Mouse (Mus musculus): Measurements from ENCODE around the gene Lsp1. TPM values are rescaled to one million over a fixed set of nuclear protein-coding genes. Genes with fewer than 3 reads are reported as not detected.

Gene Lsp1
- polyA plus RNA-seq, 1 experiment from 2014 or later, result 139 TPM

DNA sequence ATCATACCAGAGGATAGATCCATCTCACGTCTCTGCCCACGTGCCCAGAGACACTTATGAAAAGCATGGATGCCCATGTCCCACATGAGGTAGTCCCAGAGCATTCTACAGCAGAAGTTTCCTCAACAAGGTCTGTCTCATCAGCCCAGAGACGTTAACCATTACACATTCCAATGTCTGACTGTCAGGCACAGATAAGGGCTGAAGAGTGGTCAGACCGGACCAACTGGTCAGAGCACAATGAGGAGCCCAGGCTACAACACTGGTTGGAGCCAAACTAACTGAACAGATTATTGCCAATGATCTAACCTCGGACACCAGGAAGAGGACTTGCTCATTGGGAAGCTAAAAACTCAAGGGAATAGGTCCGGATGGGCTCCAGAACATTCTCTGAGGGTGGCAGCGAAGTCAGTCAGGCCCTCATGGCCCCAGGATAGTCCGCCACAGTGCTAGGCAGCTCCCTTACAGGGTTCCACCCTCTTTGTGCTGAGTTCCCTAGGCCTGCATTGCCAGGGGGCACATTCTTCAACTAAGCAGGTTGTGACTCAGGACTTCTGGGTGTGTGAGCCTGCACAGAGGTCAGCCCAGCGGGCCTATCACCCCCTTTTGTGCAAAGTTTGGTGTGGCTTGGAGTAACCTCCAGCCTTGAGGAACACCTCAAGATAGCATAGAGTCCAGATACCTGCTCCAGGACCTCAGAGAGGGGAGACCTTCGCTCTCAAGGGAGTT, 26.3 kb upstream of the Lsp1 start, which contains the start of gene Syt8:
TSS of gene Syt8 (plus strand) at position 714 of the 729 bp plus-strand sequence.
- Histone ChIP-seq H3K4me1 (peaks cover 40% of the 10 kb centered on the region), H3K4me2 (no peak within 1 kb of the TSS), H3K9ac (no peak within 1 kb of the TSS), H3K27ac (peak within 1 kb of the TSS; percentile 57), H3K4me3 (replicated peaks) (no peak within 1 kb of the TSS), H3K27me3 (no peaks in the 10 kb centered on the region), H3K36me3 (no peaks in the 10 kb centered on the region), H3K9me3 (replicated peaks) (no peaks in the 10 kb centered on the region)
- WGBS, result 82% methylated on average over 10 of the region's 10 CpGs
- no peak for ATAC-seq (replicated peaks; ENCODE audit: low FRiP score)

DNA sequence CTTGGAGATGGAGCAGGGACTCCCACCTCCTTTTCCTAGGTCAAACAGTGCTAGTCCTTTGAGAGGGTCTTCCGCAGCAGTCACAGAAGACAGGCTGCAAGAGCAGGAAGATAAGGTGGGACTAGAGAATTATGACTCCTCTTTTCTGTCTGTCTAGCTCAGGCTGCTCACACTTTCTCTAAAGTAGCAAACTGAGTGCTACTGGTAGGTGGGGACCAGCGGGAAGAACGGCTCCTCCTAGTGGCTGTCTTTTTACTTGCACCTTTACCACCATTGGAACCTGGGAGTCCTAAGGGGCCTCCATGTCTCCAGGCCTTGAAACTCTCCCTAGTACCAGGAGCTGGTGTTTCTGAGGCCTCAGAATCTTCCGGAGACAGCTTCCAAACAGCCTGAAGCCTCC, 25.1 kb upstream of the Lsp1 start:
- Histone ChIP-seq H3K36me3 (no peaks in the 10 kb centered on the region), H3K4me1 (peaks cover 31% of the 10 kb centered on the region), H3K9ac (no peak overlapping the region), H3K4me2 (no peak overlapping the region), H3K4me3 (replicated peaks) (no peak overlapping the region), H3K27ac (no peak overlapping the region), H3K9me3 (replicated peaks) (no peaks in the 10 kb centered on the region), H3K27me3 (no peaks in the 10 kb centered on the region)
- ATAC-seq (replicated peaks; ENCODE audit: low FRiP score), result peak; percentile 52; the same call in 1 of the 2 replicates
- 19% methylated on average over 4 of the region's 4 CpGs for WGBS

DNA sequence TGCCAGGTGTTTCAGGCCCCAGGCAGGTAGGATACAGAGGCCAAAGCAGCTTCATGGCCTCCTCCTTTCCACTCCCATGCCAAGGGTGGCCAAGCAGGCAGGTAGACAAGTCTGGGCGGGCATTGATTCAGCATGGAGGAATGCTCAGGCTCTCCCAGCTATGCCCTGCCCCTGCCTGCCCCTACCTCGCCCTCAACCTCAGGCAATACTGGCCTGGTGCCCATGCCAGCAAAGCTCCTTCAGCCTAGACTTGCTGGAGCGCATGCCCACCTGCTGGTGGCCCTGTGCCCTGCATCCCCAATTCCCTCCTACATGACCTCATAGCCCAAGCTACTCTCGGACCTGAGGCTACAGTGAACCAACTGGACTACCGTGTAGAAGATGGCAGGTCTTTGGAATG, 23.3 kb upstream of the Lsp1 start:
- no peak for ATAC-seq (replicated peaks; ENCODE audit: low FRiP score)
- Histone ChIP-seq H3K9me3 (replicated peaks) (no peaks in the 10 kb centered on the region), H3K9ac (no peak overlapping the region), H3K36me3 (no peaks in the 10 kb centered on the region), H3K4me3 (replicated peaks) (no peak overlapping the region), H3K27me3 (no peaks in the 10 kb centered on the region), H3K4me1 (peaks cover 39% of the 10 kb centered on the region), H3K4me2 (no peak overlapping the region), H3K27ac (0 out of 2 replicates have a peak overlapping the region, but pooled peaks have one; percentile 15)
- 85% methylated on average over 5 of the region's 5 CpGs for WGBS

DNA sequence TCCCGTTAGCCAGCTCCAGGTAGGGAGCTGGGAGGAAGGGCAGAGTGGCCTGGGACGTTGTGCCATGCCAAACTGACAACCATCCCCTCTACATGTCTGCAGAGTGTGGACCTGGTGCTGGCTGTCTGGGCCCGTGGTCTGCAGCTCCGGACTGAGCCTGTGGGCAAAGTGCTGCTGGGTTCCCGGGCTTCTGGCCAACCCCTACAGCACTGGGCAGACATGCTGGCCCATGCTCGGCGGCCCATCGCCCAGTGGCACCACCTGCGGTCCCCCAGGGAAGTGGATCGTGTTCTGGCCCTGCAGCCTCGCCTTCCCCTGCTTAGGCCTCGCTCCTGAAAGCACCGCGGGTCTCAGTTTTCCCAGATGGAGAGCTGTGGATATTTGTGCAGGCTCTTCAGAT, 20.6 kb upstream of the Lsp1 start:
- no peak overlapping the region for H3K27ac ChIP-seq
- no peak for ATAC-seq (replicated peaks; ENCODE audit: low FRiP score)
- 81% methylated on average over 14 of the region's 14 CpGs for WGBS

DNA sequence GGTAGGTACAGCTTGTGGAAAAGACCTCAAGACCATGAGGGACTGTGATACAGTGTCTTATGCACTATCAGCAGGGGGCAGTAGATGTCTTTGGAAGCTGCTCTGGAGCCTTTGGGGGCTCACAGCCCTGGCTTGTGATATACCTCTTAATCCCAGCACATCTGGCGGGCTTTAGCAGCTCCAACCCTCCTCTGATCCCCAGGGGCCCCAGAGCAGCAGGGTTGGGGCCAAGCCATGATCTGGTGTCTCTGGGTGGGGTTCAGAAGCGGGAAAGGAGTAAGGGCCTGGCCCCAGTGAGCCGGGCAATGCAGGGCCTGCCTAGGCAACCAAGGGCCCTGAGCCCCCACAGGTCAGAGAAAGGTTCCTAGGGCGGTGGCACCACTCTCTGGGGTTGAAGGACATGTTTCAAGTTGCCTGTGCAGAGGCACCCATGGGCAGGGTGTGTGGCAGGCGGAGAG, 19.9 kb upstream of the Lsp1 start:
- Histone ChIP-seq H3K4me3 (replicated peaks) (no peak overlapping the region), H3K36me3 (no peaks in the 10 kb centered on the region), H3K4me2 (no peak overlapping the region), H3K4me1 (peaks cover 28% of the 10 kb centered on the region), H3K27ac (peak overlapping the region; percentile 55; the same call in 1 of the 2 replicates), H3K27me3 (no peaks in the 10 kb centered on the region), H3K9me3 (replicated peaks) (no peaks in the 10 kb centered on the region), H3K9ac (0 out of 2 replicates have a peak overlapping the region, but pooled peaks have one; percentile 15)
- ATAC-seq (replicated peaks; ENCODE audit: low FRiP score), result peak; percentile 78
- whole genome bisulfite sequencing, result 45% methylated on average over 5 of the region's 5 CpGs

More for the DNA sequence above, 20.6 kb upstream of the Lsp1 start:
- no peak overlapping the region for H3K4me3 ChIP-seq (replicated peaks)
- peaks cover 32% of the 10 kb centered on the region for H3K4me1 ChIP-seq
- no peaks in the 10 kb centered on the region for H3K36me3 ChIP-seq
- 0 out of 2 replicates have a peak overlapping the region, but pooled peaks have one; percentile 3 for H3K9ac ChIP-seq
- H3K9me3 ChIP-seq (replicated peaks), result no peaks in the 10 kb centered on the region
- H3K27me3 ChIP-seq, result no peaks in the 10 kb centered on the region
- H3K4me2 ChIP-seq, result no peak overlapping the region

DNA sequence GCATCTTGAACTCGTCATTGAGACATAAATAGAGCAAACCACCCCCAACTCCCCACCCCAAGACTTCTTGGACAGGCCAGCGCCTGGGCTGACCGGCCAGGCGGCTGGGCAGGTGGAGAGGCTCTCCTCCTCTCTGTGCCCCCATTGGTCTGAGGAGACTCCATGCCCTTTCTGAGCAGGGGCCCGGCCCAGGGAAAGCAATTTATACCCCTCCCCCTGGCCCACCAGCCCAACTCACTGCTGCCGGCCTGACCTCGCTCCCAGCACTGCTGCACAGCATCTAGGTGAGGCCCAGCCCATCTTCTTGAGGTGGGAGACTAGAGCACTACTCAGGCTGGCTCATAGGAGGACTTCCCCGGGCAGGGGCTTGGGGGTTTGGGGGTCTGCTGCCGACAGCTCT, 19.0 kb upstream of the Lsp1 start, which contains the start of gene Tnni2:
TSS of gene Tnni2 (plus strand) at position 224 of the 400 bp plus-strand sequence.
- Histone ChIP-seq H3K4me3 (replicated peaks) (no peak within 1 kb of the TSS), H3K9ac (0 out of 2 replicates have a peak within 1 kb of the TSS, but pooled peaks have one; percentile 15), H3K36me3 (no peaks in the 10 kb centered on the region), H3K27ac (peak within 1 kb of the TSS; percentile 55), H3K4me2 (no peak within 1 kb of the TSS), H3K4me1 (peaks cover 27% of the 10 kb centered on the region), H3K9me3 (replicated peaks) (no peaks in the 10 kb centered on the region), H3K27me3 (no peaks in the 10 kb centered on the region)
- ATAC-seq (replicated peaks; ENCODE audit: low FRiP score), result no peak
- WGBS, result 72% methylated on average over 9 of the region's 9 CpGs

DNA sequence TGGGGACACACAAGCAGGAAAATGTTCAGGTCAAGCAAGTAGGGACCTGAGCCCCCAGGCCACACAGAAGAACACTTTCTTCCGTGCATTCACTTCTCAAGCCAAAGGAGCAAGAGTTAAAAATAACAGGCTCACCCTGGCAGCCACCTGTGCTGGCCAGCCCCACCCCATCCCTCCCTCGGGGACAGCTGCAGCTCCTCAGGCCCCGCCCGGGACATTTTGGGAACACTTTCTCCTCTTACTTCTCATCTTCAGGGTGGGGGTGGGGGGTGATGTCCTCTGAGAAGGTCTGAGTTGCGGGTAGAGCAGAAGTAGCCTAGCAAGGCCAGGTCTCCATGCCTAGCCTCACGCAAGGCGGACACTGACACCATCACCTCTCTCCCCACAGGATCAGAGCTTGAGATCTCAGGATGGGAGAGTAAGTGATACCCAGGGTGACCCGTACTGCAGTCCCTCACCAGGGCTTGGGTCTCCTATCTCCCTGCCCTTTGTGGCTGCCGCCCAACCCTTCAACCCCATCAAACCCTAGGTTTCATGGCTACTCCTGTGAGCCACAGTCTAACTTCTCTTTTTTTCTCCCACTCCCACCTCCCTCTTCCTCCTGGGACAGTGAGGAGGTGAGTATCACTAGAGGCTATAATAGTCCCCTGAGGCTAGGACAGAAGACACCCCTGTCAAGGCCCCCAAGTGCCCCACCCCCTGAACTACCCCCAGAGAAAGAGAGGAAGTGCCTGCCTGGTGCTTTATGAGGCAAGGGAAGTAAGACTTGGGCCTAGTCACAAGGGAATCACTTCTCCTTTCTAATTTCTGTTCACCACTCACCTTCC, 18.3 kb upstream of the Lsp1 start:
- ATAC-seq (replicated peaks; ENCODE audit: low FRiP score), result no peak; the same call in 1 of the 2 replicates
- 60% methylated on average over 9 of the region's 9 CpGs for WGBS
- H3K9ac ChIP-seq, result no peak overlapping the region
- no peak overlapping the region for H3K27ac ChIP-seq
- H3K4me1 ChIP-seq, result peaks cover 22% of the 10 kb centered on the region
- H3K4me2 ChIP-seq, result no peak overlapping the region
- no peaks in the 10 kb centered on the region for H3K9me3 ChIP-seq (replicated peaks)
- no peaks in the 10 kb centered on the region for H3K36me3 ChIP-seq
- no peak overlapping the region for H3K4me3 ChIP-seq (replicated peaks)
- no peaks in the 10 kb centered on the region for H3K27me3 ChIP-seq

DNA sequence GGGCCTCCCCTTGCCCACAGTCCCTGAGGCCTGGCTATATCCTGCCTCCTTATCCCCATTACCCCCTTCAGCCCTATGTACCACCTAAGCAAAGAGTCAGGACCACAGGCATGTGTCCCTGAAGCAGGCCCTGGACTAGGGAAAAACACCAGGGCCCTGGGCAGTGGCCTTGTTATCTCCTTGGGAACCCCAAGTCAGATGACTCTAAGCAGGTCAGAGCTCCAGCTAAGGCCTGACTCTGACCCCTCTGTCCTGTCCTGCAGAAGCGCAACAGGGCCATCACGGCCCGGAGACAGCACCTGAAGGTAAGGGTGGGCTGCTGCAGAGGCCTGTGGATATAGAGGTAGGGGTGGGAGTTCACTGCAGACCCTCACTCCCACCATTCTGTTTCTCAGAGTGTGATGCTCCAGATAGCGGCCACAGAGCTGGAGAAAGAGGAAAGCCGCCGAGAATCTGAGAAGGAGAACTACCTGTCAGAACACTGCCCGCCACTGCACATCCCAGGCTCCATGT, 17.6 kb upstream of the Lsp1 start:
- H3K4me2 ChIP-seq, result no peak overlapping the region
- peaks cover 21% of the 10 kb centered on the region for H3K4me1 ChIP-seq
- no peak overlapping the region for H3K9ac ChIP-seq
- no peak overlapping the region for H3K4me3 ChIP-seq (replicated peaks)
- WGBS, result 87% methylated on average over 7 of the region's 7 CpGs
- H3K27ac ChIP-seq, result no peak overlapping the region
- ATAC-seq (replicated peaks; ENCODE audit: low FRiP score), result no peak
- no peaks in the 10 kb centered on the region for H3K9me3 ChIP-seq (replicated peaks)
- H3K27me3 ChIP-seq, result no peaks in the 10 kb centered on the region
- no peaks in the 10 kb centered on the region for H3K36me3 ChIP-seq

DNA sequence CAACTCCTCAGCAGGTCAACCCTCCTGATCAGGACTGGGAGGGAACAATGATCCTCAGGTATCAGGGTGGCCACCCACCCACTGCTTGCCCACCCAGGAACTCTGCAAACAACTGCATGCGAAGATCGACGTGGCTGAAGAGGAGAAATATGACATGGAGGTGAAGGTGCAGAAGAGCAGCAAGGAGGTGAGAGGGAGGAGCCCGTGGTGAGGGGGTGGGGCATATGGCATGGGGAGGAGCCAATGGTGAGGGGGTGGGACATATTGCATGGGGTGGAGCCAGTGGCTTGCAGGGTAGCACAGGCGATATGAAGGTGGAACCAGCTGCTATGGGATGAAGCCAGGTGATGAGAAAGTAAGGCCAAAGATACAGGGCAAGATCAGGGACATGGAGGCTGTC, 17.1 kb upstream of the Lsp1 start:
- ATAC-seq (replicated peaks; ENCODE audit: low FRiP score), result no peak
- H3K4me1 ChIP-seq, result peaks cover 21% of the 10 kb centered on the region
- 86% methylated on average over 5 of the region's 5 CpGs for WGBS

DNA sequence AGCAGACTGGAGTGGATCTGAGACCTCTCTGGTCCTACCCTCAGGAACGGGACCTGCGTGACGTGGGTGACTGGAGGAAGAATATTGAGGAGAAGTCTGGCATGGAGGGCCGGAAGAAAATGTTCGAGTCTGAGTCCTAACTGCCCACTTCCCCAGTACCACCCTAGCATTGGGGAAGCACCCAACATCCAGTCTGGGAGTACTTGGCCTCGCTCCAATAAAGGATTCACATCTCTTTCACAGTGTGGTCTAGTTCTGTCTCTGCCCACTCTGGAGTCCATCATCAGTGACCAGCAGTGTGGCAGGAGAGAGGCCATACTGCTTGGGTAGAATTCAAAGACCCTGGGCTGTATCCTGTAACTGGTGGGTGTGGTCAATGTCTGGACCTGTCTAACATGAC, 16.4 kb upstream of the Lsp1 start:
- Histone ChIP-seq H3K4me2 (no peak overlapping the region), H3K9me3 (replicated peaks) (no peaks in the 10 kb centered on the region), H3K27ac (no peak overlapping the region), H3K4me1 (peaks cover 21% of the 10 kb centered on the region), H3K9ac (no peak overlapping the region), H3K27me3 (no peaks in the 10 kb centered on the region), H3K4me3 (replicated peaks) (no peak overlapping the region), H3K36me3 (no peaks in the 10 kb centered on the region)
- 94% methylated on average over 6 of the region's 6 CpGs for WGBS
- ATAC-seq (replicated peaks; ENCODE audit: low FRiP score), result no peak

More for the DNA sequence above, 17.1 kb upstream of the Lsp1 start:
- no peak overlapping the region for H3K4me3 ChIP-seq (replicated peaks)
- H3K4me2 ChIP-seq, result no peak overlapping the region
- H3K9me3 ChIP-seq (replicated peaks), result no peaks in the 10 kb centered on the region
- H3K27ac ChIP-seq, result no peak overlapping the region
- no peaks in the 10 kb centered on the region for H3K36me3 ChIP-seq
- H3K27me3 ChIP-seq, result no peaks in the 10 kb centered on the region
- H3K9ac ChIP-seq, result no peak overlapping the region

DNA sequence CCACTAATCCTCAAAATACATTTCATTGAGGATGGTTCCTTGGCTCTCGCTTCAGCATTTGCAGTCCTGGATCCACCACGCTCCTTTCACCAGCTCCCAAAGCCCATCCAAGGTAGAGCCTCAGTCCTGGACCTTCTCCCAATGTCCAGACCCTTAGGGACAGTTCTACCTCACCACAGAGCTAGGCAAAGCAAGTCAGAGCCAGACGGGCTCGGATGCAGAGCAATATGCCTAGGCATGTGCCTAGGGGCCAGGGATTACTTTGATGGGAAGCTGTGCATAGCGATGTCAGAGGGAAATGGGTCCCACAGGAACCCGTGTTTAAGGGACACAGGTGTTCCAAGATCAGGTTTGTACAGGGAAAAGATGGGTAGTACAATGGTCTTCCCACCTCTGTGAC, 15.3 kb upstream of the Lsp1 start:
- no peaks in the 10 kb centered on the region for H3K9me3 ChIP-seq (replicated peaks)
- no peaks in the 10 kb centered on the region for H3K27me3 ChIP-seq
- peaks cover 21% of the 10 kb centered on the region for H3K4me1 ChIP-seq
- H3K4me2 ChIP-seq, result no peak overlapping the region
- H3K4me3 ChIP-seq (replicated peaks), result no peak overlapping the region
- 87% methylated on average over 6 of the region's 6 CpGs for WGBS
- H3K27ac ChIP-seq, result no peak overlapping the region
- H3K36me3 ChIP-seq, result no peaks in the 10 kb centered on the region
- no peak overlapping the region for H3K9ac ChIP-seq
- no peak for ATAC-seq (replicated peaks; ENCODE audit: low FRiP score)

DNA sequence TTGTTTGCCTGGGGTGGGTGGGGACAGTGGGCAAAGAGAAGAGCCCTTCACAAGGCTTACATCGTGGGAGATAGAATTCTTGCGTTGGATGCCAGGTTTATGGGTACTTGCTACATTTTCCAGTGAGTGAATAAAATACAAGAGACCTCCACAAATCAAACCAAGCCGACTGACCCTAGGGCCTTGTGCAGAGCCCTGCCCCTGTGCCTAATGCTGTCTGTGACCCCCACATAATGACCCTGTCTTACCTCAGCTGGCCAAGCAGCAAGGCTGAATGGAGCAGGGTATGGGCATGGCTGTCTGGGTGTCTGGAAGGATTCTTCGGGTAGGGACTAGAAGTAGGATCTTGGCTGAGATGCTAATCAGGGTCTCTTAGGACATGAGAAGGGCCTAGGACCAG, 14.3 kb upstream of the Lsp1 start:
- Histone ChIP-seq H3K9ac (no peak overlapping the region), H3K4me3 (replicated peaks) (no peak overlapping the region), H3K9me3 (replicated peaks) (no peaks in the 10 kb centered on the region), H3K4me2 (no peak overlapping the region), H3K27ac (no peak overlapping the region), H3K36me3 (no peaks in the 10 kb centered on the region), H3K4me1 (peaks cover 15% of the 10 kb centered on the region), H3K27me3 (no peaks in the 10 kb centered on the region)
- no peak for ATAC-seq (replicated peaks; ENCODE audit: low FRiP score)
- WGBS, result 84% methylated on average over 4 of the region's 4 CpGs
